Mouse (Mus musculus) regulatory T cell (primary cell): ENCODE data around the gene Ube2d2b.

ENCODE experiments used
- in situ Hi-C: fragments of 300-600 bp; cut with MboI, MseI; formaldehyde crosslinking; loops from one replicate; pipeline ENCODE4 v1.15.1; 2025; ENCODE audit warnings: high pct_unique_total_duplicates

Ube2d2b gene

DNA sequence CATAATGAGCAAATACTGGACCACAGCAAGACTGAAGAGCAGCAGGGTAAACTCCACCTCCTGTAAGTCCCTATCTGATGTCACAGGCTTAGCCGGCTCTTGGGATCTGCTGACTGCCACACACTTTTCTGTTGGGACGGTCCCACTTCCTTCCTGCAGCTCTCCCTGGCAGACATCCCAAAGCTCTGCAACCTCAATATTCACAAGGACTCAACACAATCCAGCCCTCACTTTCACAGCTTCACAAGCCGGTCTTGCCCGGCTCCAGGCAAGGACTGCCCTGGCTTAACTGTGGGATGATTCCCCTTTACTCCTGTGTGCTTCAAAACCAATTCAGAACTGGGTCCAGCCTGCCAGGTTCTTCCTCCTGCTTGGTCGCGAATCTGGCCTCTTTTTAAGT is 23.9 kb downstream of the Ube2d2b start:
- in situ Hi-C loops: no loop called here

DNA sequence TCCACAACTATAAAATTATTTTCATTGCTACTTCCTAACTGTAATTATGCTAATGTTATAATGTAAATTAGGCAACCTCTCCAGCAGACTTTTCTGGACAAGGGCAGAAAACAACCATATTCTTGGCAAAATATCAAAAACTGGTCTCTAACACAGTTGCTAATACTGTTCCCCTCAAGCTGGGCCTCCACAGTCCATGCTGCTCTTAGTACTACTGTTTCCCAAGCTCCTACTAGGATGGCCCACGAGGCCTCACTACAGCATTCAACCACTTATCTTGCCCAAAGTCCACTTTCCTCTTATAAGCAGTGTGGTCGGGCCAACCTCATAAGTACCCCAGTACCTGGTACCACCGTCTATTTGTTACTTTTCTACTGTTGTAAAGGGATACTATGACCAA is 24.7 kb downstream of the Ube2d2b start:
- in situ Hi-C loops: no loop called here

DNA sequence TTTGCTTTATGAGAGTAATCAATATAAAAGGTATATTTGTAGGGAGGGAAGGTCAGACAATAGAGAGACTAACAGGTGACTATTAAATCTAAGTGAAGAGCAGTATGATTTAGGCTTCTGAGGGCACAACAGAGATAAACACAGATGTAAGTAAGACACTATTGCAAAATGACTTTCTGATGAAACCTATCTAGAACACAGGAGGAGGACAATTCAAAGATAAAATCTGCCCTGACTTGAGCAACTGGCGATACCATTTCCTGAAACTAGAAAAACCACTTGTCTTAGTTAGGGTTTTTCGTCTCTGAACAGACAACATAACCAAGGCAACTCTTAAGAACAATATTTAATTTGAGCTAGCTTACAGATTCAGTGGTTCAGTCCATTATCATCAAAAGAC is 25.6 kb downstream of the Ube2d2b start:
- in situ Hi-C loops: no loop called here

DNA sequence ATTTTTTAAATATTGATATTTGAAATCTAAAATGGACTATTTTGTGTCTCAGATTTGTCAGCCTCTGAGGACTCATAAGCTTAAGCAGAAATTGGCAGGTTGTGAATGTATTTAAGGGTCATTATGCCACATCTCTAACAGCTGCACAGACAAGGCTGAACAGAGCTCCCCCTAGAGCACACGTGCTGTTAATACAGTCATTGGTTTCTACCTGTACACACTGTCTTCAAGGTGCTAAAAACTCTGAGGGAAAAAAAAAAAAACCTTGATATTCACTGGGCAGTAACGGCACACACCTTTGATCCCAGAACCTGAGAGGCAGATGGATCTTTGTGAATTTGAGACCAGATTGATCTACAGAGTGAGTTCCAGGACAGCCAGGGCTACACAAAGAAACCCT is 29.1 kb downstream of the Ube2d2b start:
- in situ Hi-C loops: no loop called here

DNA sequence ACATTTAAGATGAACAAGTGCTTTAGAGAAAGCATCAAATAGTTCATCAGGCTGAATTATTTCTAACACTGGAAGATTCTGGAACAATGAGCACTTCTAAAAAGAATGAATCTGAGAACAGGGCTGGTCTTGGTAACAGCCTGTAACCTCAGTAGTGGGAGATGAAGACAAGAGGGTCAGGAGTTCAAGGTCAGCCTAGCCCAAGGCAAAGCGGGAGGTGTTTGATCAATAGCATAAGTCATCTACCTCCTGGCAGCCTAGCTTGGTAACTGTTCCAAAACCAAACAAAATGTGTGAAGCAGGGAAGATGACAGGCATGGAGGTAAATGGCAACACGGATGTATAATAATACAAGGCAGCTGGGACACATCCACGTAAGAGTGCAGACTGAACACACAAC is 34.1 kb downstream of the Ube2d2b start:
- in situ Hi-C loops: no loop called here

DNA sequence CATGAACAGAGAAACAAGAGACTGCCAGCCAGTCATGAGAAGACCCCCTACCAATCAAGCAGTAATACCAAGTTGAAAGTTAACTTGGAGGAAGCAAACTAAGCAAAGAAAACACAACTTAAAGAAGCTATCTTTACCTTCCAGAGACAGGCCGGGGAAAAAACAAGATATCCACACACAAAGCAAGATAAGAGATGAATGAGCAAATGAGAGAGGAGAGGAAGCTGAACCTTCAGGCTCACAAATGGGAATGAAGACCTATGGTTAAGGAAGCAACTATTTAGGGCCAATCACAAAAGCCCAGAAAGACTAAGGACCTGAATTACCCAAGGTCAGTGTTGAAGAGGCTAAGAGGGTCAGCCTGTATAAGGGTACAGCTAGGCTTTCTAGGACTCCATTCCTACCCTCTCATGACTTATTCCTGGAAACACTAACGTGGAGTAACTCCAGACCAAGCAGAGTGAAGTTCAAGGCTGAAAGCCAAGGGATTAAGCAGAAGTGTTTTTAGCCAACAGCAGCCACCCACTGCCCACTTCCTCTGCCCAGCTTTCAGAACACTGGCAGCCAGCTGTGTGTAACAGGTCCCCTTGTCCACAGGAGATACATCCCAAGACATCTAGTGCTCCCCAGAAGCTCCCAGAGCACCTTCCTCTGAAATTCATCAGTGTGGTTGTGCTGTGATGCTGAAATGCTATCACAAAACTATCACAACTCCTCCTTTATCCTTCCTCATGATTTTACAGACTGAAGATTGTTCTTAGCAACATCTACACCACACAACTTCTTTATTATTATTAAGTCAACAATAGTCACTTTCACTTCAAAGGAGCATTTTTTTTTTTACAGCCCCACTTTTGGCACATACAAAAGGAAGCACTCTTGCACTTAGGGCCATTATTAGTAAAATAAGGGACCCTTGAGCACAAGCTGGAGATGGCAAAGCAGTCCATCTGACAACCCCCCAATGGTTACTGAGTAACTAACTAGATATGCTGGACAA is 36.5 kb downstream of the Ube2d2b start:
- in situ Hi-C loops: no loop called here

DNA sequence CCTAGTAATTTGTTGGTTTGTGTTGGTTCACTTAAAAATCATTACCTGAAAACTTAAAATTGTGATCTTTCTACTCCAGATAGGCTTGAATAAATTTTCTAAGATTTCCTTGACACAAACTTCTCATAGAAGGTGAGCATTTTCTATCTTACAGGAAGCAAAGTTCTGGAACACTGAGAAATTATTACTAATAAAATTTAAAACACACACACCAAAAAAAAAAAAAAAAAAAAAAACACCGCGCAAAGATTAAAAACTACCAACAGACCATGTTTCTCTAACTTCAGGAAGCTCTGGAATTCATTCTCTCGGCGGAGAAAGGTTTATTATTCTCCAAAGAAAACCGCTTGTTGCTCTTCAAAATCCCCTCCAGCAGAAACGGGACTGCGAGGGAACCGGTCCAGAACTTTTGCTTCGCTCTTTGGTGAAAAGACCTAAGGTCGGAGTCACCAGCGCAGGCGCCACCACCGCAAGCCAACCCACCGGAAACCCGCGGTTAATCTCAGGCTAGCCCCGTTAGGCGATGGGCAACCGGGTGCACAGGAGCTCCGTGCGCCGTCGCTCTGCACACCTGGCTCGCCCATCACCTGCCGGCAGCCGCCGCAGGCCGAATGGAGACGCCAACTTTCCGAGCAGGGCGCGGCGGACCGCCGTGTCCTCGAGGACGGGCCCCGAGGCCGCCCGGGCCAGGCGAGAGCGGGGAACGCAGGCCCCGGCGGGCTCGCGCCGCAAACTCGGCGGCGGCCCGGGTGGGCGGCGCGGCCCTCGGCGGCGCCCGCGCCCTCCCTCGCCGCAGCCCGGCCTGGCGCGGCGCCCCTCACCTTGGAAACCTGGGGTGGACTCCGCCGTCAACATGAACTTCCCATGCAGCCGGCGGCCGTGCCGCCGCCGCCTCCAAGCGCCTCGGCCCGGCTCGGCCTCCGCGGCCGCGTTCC is 38.3 kb downstream of the Ube2d2b start:
- in situ Hi-C loops: no loop called here

DNA sequence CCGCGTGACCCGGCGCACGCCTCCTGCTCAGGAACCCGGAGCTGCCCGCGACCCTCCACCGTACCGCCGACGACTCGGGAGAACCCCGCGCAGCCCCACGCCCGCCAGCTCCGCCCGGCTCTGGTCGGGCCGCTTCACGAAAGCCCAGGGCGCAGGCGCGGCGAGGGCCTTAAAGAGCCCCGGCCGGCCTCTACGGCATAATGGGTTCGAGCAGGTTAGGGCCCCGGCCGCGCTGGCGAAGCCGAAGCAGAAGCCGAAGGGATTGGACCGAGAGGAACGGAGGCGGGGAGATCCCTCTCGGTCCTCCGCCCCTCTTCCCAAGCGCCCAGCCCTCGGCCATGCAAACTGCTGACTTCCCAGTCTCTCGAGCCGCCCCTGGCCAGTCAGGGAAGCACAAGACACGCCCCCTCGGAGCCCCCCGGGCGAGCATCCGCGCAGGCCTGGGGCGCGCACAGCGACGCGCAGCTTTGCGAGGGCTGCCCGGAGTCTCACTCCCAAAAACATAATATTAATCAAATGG is 39.1 kb downstream of the Ube2d2b start:
- in situ Hi-C loops: no loop called here

DNA sequence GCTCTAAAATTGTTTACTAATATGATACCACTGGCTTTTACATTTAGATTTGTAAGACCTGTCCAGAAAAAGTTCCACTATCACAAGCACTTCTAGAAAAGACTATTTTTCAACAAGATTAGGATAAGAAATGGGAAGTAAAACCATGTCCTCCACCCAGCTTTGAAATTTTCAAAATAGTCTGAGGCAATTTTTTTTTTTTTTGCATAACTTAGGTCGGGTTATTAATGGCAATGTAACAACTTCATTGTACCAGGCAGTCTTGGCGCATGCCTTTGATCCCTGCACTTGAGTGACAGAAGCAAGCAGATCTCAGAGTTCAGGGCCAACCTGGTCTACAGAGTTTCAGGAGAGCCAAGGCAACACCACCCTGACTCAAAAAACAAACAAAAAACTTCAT is 39.8 kb downstream of the Ube2d2b start:
- in situ Hi-C loops: no loop called here

DNA sequence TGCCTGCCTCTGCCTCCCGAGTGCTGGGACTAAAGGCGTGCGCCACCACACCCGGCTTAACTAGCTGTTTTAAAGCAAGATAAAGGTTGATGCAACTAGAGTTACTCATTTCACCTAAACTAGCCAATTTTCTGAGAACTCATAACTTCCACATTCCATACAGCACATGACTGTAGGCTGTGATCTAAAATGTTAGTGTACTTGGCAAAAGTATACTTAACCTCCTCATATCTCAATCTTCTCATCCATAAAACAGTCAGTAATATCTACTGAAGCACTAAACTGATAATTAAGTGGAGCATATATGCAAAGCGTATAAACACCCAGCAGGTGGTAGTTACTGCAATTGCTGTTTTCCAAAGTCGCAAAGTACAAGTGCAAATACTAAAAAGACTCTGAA is 43.4 kb downstream of the Ube2d2b start:
- in situ Hi-C loops: no loop called here

DNA sequence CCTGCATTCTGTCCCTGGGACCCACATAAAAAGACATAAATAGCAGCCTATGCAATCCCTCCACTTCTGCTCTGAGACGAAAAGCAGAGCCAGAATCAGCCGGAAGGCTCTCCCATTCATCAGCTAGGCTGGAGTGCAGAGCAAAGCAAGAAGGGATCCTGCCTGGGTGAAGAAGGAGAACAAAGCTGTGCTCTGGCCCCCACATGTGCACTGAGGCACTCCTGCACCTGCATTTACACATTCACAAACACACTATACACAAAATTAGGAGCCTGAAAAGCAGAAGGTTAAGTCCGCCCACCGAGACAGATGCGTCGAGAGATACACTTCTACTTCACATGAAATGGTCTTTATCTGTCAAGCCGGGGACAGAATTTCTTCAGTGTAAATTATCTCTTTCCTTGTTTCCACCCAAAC is 44.0 kb downstream of the Ube2d2b start:
- in situ Hi-C loops: no loop called here

DNA sequence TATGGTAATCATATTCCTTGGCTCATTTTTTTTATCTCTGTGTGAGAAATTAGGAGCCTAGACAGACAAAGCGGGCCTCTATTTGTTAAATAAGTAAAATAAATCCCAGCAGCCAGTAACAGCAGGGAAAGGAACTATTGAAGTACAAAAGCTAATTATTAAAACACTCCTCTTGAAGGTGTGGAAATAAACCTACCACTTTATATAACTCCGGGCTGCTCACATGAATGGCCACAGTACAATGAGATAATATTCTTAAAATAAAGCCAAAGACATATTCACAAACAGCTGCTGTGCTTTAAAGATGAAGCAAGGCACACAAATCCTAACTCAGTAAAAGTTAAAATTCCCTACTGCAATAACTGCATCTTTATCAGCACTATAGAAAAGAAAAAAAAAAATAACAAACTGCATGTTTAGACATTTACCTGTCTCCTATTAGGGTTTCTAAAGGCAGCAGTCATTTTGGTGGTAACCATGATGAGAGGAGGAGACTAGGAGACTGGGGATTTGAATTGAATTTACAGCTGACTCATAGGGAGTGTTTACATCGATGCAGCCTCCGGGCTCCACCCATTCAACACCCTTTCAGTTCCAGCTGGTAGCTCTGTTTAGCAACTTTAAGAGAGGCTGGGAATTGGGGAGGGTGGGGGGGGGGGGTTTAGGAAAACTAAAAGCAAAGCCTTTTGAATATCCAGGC is 44.8 kb downstream of the Ube2d2b start, which contains the start of gene Evi5:
Gene Evi5 (minus strand): TSS at position 547 of the 700 bp plus-strand sequence.
- in situ Hi-C loops: no loop called here

DNA sequence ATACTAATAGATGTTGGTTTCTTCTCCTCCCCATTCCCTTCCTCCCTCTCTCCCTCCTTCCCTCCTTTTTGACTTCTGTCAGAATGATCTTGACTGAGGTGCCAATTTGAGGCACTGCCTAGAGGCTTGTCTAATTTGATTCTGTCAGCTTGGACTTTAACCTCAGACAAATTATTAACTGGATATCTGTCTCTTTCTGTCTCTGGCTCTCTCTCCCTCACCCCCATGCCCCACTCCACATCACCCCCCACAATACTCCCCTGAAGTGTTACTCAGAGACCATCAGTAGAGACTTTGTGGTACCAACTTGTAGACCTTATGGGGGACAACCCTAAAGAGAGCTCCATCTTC is 45.3 kb downstream of the Ube2d2b start:
- in situ Hi-C loops: no loop called here

DNA sequence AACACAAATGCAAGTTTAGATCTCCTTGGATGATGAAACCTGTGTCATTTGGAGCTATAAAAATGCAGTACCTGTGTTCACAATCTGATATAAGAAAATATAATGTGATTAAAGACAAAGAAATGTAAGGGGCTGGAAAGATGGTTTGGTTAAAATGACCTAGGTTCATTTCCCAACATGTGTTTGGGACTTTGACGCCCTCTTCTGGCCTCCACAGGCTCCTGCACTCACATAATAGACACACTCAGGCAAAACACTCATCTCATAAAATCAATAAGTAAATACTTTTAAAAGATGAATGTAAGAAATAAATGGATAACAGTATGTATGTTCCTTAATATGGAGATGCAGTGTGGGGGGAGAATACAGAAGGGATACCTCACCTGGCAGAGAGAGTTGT is 47.2 kb downstream of the Ube2d2b start:
- in situ Hi-C loops: no loop called here

DNA sequence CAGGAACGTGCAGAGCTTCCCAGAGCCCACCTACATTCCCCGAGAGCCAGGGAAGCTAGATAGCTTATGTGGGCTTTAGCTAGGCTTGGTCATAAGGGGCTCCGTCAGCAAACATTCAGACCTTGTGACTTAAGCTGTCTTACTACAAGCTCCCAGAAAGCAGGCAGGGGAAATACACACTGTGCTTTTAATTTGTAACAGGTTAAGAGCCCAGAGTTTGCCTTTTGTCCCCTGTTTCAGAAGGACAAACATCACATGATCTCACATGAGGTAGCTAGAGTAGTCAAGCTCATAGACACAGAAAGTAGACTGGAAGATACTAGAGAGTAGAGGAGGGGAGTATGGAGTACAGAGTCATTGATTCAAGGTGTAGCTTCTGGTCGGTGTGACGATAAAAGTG is 50.8 kb downstream of the Ube2d2b start:
- in situ Hi-C loops: loop anchor here (10.0 kb wide), 1 partner anchor 266 kb away; no protein-coding TSS in a partner anchor
